Mouse (Mus musculus) naive thymus-derived CD4-positive, alpha-beta T cell, adult 2 months (primary cell): ENCODE data around the gene Emp2.
"Not testable (repeated sequence)": the region's sequence is repeated elsewhere in the genome, so short reads cannot be mapped to it uniquely, and the experiment has no call there.

Source experiments
- DNase-seq: peaks from one replicate; pipeline ENCODE4 v3.0.0-alpha.2; 2011; ENCODE audit warnings: low read depth

Gene Emp2

DNA sequence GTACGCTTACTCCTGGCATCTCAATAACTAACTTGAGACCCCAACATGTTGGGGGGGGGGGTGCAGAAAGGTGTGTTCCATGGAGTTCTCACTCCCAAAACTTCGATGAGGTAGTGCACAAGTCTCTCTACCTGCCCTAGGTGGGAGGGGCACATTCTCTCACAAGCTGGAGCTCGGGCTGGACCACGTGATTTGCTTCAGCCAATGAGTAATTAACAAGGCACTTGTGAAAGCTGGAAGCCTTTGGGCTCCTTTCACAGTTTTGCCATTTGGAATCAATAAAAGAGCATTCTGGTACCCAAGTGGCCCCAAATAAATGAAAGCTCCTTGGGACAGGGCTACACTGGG is 3.4 kb upstream of the Emp2 start:
- no peak for DNase-seq

GRCm38 (mm10) chr16:10316493-10317196 is 2.9 kb upstream of the Emp2 start:
- no peak for DNase-seq

- DNase-seq: no peak
Measured at GRCm38 (mm10) chr16:10313226-10313625, 542 bp downstream of the Emp2 start.

- DNase-seq: no peak
Measured at GRCm38 (mm10) chr16:10311989-10312388, 1.8 kb downstream of the Emp2 start.

- DNase-seq: no peak
Measured at GRCm38 (mm10) chr16:10311086-10311485, 2.7 kb downstream of the Emp2 start.

DNA sequence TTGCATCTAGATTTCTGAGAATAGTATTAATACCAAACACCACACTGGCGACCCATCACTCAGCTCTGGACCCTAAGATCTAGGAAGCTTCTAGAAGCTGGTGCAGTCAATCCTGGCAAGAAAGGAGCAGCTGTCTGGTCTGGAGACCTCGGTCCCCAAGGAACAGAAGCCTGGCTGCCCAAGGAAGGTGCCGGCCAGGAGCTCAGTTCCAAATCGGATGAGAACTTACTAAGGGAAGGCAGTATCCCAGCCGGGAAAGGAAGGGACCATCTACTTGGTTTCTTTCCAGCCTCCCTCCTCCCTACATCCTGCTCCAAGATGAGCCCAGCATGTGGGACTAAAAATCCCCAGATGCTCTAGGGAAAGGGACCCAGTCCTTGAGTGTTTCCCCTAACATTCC is 3.3 kb downstream of the Emp2 start:
- no peak for DNase-seq

- DNase-seq: no peak
Measured at GRCm38 (mm10) chr16:10307351-10307750, 6.4 kb downstream of the Emp2 start.

- DNase-seq: no peak
Measured at GRCm38 (mm10) chr16:10306101-10306500, 7.7 kb downstream of the Emp2 start.

DNA sequence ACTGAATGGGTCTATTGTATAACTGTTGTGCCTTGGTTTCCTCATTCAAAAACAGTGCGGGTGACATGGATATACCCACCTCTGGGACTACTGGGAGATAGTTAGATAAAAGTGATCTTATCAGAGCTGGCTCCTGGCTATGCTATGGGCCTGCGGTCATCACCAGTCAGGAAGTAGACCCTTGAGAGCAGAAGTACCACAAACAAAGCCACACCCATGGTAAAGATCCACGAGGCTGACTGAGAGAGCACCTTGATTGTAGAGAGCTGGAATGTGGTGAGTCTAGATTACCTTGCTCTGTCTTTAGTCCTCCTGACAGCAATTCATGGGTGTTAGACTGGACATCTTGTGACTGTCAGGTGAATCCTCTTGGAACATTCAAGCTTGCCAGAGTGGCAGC is 12.4 kb downstream of the Emp2 start:
- no peak for DNase-seq

GRCm38 (mm10) chr16:10300231-10301186 is 13.3 kb downstream of the Emp2 start:
- DNase-seq: no peak

- DNase-seq: no peak
Measured at GRCm38 (mm10) chr16:10299637-10300036, 14.1 kb downstream of the Emp2 start.

GRCm38 (mm10) chr16:10297696-10298644 is 15.8 kb downstream of the Emp2 start:
- no peak for DNase-seq

- no peak for DNase-seq
Measured at GRCm38 (mm10) chr16:10288115-10288514, 25.7 kb downstream of the Emp2 start.

DNA sequence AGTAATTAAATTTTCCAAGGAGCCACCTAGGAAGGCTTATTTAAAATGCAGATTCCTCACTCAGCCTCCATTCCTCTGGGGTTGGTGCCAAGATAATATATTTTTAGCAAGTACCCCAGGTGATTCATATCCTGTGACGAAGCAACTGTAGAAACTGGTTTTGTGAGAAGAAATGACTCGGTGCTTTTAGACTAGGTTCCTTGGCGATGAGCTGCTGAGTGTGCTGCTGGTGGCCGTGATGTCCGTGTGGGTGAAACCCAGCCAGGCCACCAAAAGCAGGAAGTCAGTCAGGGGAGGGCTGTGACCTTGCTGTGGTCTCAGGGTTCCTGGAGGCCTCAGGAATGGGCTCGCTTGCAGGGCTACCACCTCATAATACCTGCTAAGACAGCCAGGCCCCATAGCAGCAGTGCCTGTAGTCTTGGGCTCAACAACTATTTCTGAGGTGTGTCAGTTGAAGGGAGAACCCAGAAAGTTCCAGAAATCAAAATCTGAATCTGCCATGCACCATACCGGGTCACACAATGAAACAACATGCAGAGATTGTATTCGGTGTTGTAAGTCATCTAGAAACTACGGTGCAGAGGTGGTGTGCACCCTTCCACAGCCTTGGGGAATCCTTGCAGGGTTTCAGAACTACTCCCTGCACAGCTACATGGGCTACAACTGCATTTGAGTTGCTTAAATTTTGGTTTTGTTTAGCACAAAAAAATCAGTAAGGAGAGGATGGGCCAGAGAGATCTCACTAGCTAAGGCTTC is 27.1 kb downstream of the Emp2 start:
- DNase-seq: no peak

GRCm38 (mm10) chr16:10281890-10282289 is 31.9 kb downstream of the Emp2 start:
- DNase-seq: no peak

GRCm38 (mm10) chr16:10280286-10280951 is 33.3 kb downstream of the Emp2 start:
- peak; percentile 41 for DNase-seq

DNA sequence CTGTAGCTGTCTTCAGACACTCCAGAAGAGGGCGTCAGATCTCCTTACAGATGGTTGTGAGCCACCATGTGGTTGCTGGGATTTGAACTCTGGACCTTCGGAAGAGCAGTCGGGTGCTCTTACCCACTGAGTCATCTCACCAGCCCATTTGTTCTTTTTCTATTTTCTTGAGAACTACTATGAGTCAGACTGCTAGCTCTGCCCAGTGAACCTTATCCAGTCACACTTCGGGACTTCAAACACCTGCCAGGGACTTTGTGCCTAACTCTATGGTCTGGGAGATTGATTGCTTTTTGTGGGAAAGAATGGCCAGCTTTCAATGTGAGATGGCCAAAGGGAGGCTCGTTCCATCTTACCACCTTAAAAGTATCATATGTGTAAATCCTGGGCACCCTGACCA is 37.0 kb downstream of the Emp2 start:
- DNase-seq: not testable (repeated sequence)

DNA sequence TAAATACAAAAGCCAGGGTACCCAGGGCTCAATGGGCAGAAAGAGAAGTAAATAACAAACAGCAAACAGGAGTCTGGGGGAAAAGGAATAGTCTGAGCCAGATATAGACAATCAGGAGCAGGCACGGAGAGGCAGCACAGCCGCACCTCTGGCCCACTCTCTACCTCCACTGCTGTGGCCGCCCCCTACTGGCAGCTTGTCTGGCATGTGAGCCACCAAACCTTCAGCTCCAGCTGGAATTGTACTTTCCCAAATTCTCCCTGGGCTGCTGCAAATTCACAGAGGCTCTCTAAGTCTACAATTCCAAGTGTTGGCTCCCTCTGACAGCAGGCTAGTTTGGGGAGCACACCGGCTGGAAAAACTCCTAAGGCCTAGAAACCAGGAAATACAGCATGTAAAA is 39.3 kb downstream of the Emp2 start:
- no peak for DNase-seq

- DNase-seq: peak; percentile 60
Measured at GRCm38 (mm10) chr16:10272256-10272655, 41.5 kb downstream of the Emp2 start.

DNA sequence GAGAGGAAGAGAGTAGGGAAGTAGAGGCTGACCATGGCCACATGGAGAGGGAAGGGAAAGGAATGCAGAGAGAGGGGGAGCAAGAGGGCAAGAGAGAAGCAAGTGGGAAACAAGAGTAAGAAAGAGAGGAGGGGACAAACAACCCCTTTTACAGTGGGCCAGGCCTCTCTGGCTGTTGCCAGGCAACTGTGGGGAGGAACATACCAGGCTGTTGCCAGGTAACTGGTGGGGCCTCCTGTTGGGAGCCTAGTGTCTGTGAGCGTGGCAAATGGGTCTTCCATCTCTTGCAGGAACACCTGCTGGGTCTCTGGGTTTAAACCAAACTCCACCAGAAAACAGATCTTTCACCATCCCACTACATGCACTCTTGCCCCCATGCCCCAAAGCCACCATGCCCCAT is 59.8 kb downstream of the Emp2 start:
- no peak for DNase-seq

DNA sequence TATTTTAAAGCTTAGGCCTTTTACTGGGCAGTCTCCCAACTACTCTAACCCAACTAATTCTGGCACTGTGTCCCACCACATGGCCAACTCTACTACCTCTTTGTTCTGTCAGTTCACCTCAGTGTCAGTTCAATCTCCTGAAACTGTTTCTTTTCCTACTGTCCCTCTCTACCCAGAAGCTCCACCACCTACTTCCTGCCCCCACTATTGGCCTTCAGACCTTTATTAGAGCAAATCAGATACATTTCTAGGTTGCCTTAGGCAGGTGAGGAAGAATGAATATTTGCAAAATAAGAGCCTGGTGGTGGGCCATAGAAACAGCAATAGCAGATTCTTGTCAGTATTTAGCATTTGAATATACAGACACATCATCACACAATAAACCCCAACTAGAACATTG is 77.2 kb downstream of the Emp2 start:
- no peak for DNase-seq
